Mouse (Mus musculus) CH12.LX (cell line): Measurements from ENCODE around the gene Cachd1. TPM values are rescaled to one million over a fixed set of nuclear protein-coding genes. Genes with fewer than 3 reads are reported as not detected.

ENCODE experiments used
- DNase-seq: peaks from one replicate; pipeline ENCODE4 v3.0.0-alpha.2; 2013; ENCODE audit errors: extremely low read depth
- H3K27ac ChIP-seq: 2 replicates; pipeline ENCODE4 v1.5.1; 2012; ENCODE audit warnings: low read depth, mild to moderate bottlenecking, control low read depth, moderate library complexity; ENCODE audit not compliant: insufficient read depth
- H3K27me3 ChIP-seq: replicated peaks from 2 replicates; pipeline ENCODE3; 2012; ENCODE audit warnings: inconsistent platforms
- H3K36me3 ChIP-seq, 2 experiments: replicated peaks in 1 of 2; 2 replicates each; pipeline versions ENCODE3 to v1.6.1; 2012; ENCODE audit warnings: inconsistent platforms in 1 of 2, low read length in 1 of 2, mild to moderate bottlenecking in 1 of 2, mixed read lengths in 1 of 2, moderate library complexity in 1 of 2; ENCODE audit not compliant: control insufficient read depth in 1 of 2, insufficient read depth in 1 of 2
- H3K4me1 ChIP-seq, 2 experiments: 2 replicates each; pipeline ENCODE4 v1.6.1; 2012; ENCODE audit warnings: inconsistent platforms in 1 of 2, moderate library complexity in 1 of 2; ENCODE audit not compliant: insufficient read depth in 2 of 2, control insufficient read depth in 1 of 2
- H3K4me2 ChIP-seq: 2 replicates; pipeline ENCODE4 v1.6.1; 2012; ENCODE audit warnings: low read depth, mild to moderate bottlenecking, control low read depth; ENCODE audit not compliant: poor library complexity, insufficient read depth, severe bottlenecking
- H3K4me3 ChIP-seq, 3 experiments: fragments of 150-350 bp in 1 of 3; sonication (generic) in 1 of 3; replicated peaks in 1 of 3; 2 replicates each; pipeline versions ENCODE3 to v1.5.1; 2011 to 2012; ENCODE audit warnings: low read depth in 2 of 3, low read length in 2 of 3, mild to moderate bottlenecking in 2 of 3, moderate library complexity in 2 of 3, control low read depth in 1 of 3, improper control_type of control experiment in 1 of 3, inconsistent platforms in 1 of 3, mixed read lengths in 1 of 3; ENCODE audit not compliant: poor library complexity in 1 of 3
- H3K79me2 ChIP-seq: replicated peaks from 2 replicates; pipeline ENCODE4 v1.6.1; 2012; ENCODE audit warnings: mild to moderate bottlenecking, moderate library complexity; ENCODE audit not compliant: control insufficient read depth, poor library complexity, insufficient read depth, severe bottlenecking; ENCODE audit errors: extremely low read depth
- H3K9ac ChIP-seq: 2 replicates; pipeline ENCODE4 v1.6.1; 2012; ENCODE audit warnings: low read depth, mild to moderate bottlenecking, control low read depth, moderate library complexity; ENCODE audit not compliant: insufficient read depth
- H3K9me3 ChIP-seq: replicated peaks from 2 replicates; pipeline ENCODE3; 2012; ENCODE audit warnings: low read length, inconsistent platforms, mixed read lengths
- CHD2 ChIP-seq: IDR thresholded peaks from 2 replicates; pipeline ENCODE4 v1.6.1; 2011; ENCODE audit warnings: low read length, improper control_type of control experiment
- ELF1 ChIP-seq: IDR thresholded peaks from 2 replicates; pipeline ENCODE4 v1.6.1; 2014; ENCODE audit warnings: low read depth, mild to moderate bottlenecking, inconsistent platforms, low read length, improper control_type of control experiment
- EP300 ChIP-seq: IDR thresholded peaks from 2 replicates; pipeline ENCODE4 v1.6.1; 2011; ENCODE audit warnings: low read length, improper control_type of control experiment
- ETS1 ChIP-seq: conservative IDR thresholded peaks from 2 replicates; pipeline ENCODE4 v1.6.1; 2012; ENCODE audit warnings: low read depth, mild to moderate bottlenecking, inconsistent platforms, low read length, improper control_type of control experiment, moderate library complexity
- GABPA ChIP-seq: IDR thresholded peaks from 2 replicates; pipeline ENCODE4 v1.6.1; 2012; ENCODE audit warnings: low read depth, low read length, improper control_type of control experiment, inconsistent platforms; ENCODE audit not compliant: insufficient replicate concordance
- IRF4 ChIP-seq: IDR thresholded peaks from 2 replicates; pipeline ENCODE4 v1.6.1; 2014; ENCODE audit warnings: low read depth, mild to moderate bottlenecking, inconsistent platforms, low read length, improper control_type of control experiment
- JUN ChIP-seq: IDR thresholded peaks from 2 replicates; pipeline ENCODE4 v1.6.1; 2011; ENCODE audit warnings: low read depth, mild to moderate bottlenecking, low read length, improper control_type of control experiment, moderate library complexity; ENCODE audit not compliant: insufficient read depth
- JUND ChIP-seq: conservative IDR thresholded peaks from 2 replicates; pipeline ENCODE4 v1.6.1; 2011; ENCODE audit warnings: low read depth, low read length, improper control_type of control experiment
- KAT2A ChIP-seq: IDR thresholded peaks from 2 replicates; pipeline ENCODE4 v1.6.1; 2012; ENCODE audit warnings: low read length, improper control_type of control experiment, inconsistent platforms; ENCODE audit not compliant: insufficient replicate concordance
- MAFK ChIP-seq: IDR thresholded peaks from 2 replicates; pipeline ENCODE4 v1.6.1; 2011; ENCODE audit warnings: low read length, improper control_type of control experiment; ENCODE audit not compliant: insufficient replicate concordance
- MEF2A ChIP-seq: IDR thresholded peaks from 2 replicates; pipeline ENCODE4 v1.6.1; 2014; ENCODE audit warnings: low read depth, mild to moderate bottlenecking, inconsistent platforms, low read length, improper control_type of control experiment, borderline replicate concordance
- MXI1 ChIP-seq: IDR thresholded peaks from 2 replicates; pipeline ENCODE4 v1.6.1; 2011; ENCODE audit warnings: mild to moderate bottlenecking, low read depth, low read length, improper control_type of control experiment
- MYC ChIP-seq: IDR thresholded peaks from 2 replicates; pipeline ENCODE4 v1.6.1; 2011; ENCODE audit warnings: low read depth, mild to moderate bottlenecking, improper control_type of control experiment, low read length
- NELFE ChIP-seq: IDR thresholded peaks from 2 replicates; pipeline ENCODE4 v1.6.1; 2011; ENCODE audit warnings: low read depth, low read length, improper control_type of control experiment
- PAX5 ChIP-seq: IDR thresholded peaks from 2 replicates; pipeline ENCODE4 v1.6.1; 2012; ENCODE audit warnings: low read length, inconsistent platforms, mixed read lengths
- POLR2A ChIP-seq: IDR thresholded peaks from 2 replicates; pipeline ENCODE4 v1.6.1; 2011; ENCODE audit warnings: low read depth, mild to moderate bottlenecking, improper control_type of control experiment, low read length
- RCOR1 ChIP-seq: conservative IDR thresholded peaks from 2 replicates; pipeline ENCODE4 v1.6.1; 2012; ENCODE audit warnings: low read depth, mild to moderate bottlenecking, inconsistent platforms, low read length, improper control_type of control experiment
- SMC3 ChIP-seq: IDR thresholded peaks from 2 replicates; pipeline ENCODE4 v1.6.1; 2011; ENCODE audit warnings: low read depth, low read length, improper control_type of control experiment
- TBP ChIP-seq: conservative IDR thresholded peaks from 2 replicates; pipeline ENCODE4 v1.6.1; 2011; ENCODE audit warnings: low read depth, low read length, improper control_type of control experiment
- UBTF ChIP-seq: IDR thresholded peaks from 2 replicates; pipeline ENCODE4 v1.6.1; 2012; ENCODE audit warnings: low read depth, mild to moderate bottlenecking, inconsistent platforms, low read length, improper control_type of control experiment, moderate library complexity
- USF2 ChIP-seq: conservative IDR thresholded peaks from 2 replicates; pipeline ENCODE4 v1.6.1; 2011; ENCODE audit warnings: low read depth, low read length, improper control_type of control experiment
- ZC3H11A ChIP-seq: IDR thresholded peaks from 2 replicates; pipeline ENCODE4 v1.6.1; 2012; ENCODE audit warnings: low read depth, mild to moderate bottlenecking, inconsistent platforms, low read length, improper control_type of control experiment
- ZKSCAN1 ChIP-seq: IDR thresholded peaks from 2 replicates; pipeline ENCODE4 v1.6.1; 2012; ENCODE audit warnings: low read depth, inconsistent platforms, low read length, improper control_type of control experiment, borderline replicate concordance
- ZNF384 ChIP-seq: IDR thresholded peaks from 2 replicates; pipeline ENCODE4 v1.6.1; 2012; ENCODE audit warnings: low read depth, low read length, improper control_type of control experiment, inconsistent platforms
- dilution Hi-C: fragments of 300-500 bp; cut with MboI; formaldehyde crosslinking; loops from 2 replicates; pipeline ENCODE4 v1.14.3; 2020; ENCODE audit warnings: low sequenced_read_pairs; ENCODE audit not compliant: extremely low pct_unique_long_range_greater_than_20kb, extremely low pct_ligation_motif_present
- in situ Hi-C: fragments of 300-500 bp; cut with MboI; formaldehyde crosslinking; loops from 3 replicates; pipeline ENCODE4 v1.14.3; 2019; ENCODE audit warnings: low sequenced_read_pairs, low pct_ligation_motif_present, low pct_unique_long_range_greater_than_20kb, mixed read lengths
- polyA plus RNA-seq: library from polyadenylated mRNA; unstranded; fragments of >175 nt; gene quantifications from 2 replicates; pipeline ENCODE4 v1.2.1, GENCODE M21; 2012; ENCODE audit warnings: low read depth; ENCODE audit not compliant: insufficient read length
- total RNA-seq, 2 experiments: library from RNA; depleted of rRNA; stranded (reverse); fragments of 300-350 nt in 1 of 2; fragments of >200 nt in 1 of 2; gene quantifications; 2 replicates each; pipeline ENCODE4 v1.2.3; 2012 to 2014

Cachd1 gene
- total and polyA plus RNA-seq, 3 experiments, result 0.13 to 0.24 (median 0.20) TPM

- Histone ChIP-seq H3K4me1 (no peaks in the 10 kb centered on the region), H3K27ac (no peak overlapping the region), H3K4me2 (no peak overlapping the region), H3K4me3 (no peak overlapping the region), H3K27me3 (no peaks in the 10 kb centered on the region), H3K36me3 (no peaks in the 10 kb centered on the region), H3K9me3 (peaks cover 35% of the 10 kb centered on the region), H3K9ac (no peak overlapping the region), H3K79me2 (no peaks in the 10 kb centered on the region)
- dilution Hi-C loops (no loop called here), in situ Hi-C loops (no loop called here)
- DNase-seq, result no peak
- TF ChIP-seq MYC (no peak), MAFK (no peak), ZC3H11A (no peak), USF2 (no peak), CHD2 (no peak), KAT2A (no peak), GABPA (no peak), JUND (no peak), EP300 (no peak), ZNF384 (no peak), POLR2A (no peak), JUN (no peak)
Measured at GRCm38 (mm10) chr4:100756499-100756898, 20.0 kb upstream of the Cachd1 start.

- Histone ChIP-seq H3K4me1 (no peaks in the 10 kb centered on the region), H3K4me3 (no peak overlapping the region), H3K9me3 (peaks cover 33% of the 10 kb centered on the region), H3K27me3 (no peaks in the 10 kb centered on the region), H3K36me3 (no peaks in the 10 kb centered on the region), H3K9ac (no peak overlapping the region), H3K79me2 (no peaks in the 10 kb centered on the region), H3K27ac (no peak overlapping the region), H3K4me2 (no peak overlapping the region)
- TF ChIP-seq IRF4, result no peak
- no peak for TF ChIP-seq JUN
- no peak for TF ChIP-seq NELFE
- TF ChIP-seq POLR2A, result no peak
- no peak for TF ChIP-seq MYC
- no peak for TF ChIP-seq RCOR1
- no peak for TF ChIP-seq EP300
- TF ChIP-seq MEF2A, result no peak
- no peak for TF ChIP-seq JUND
- TF ChIP-seq TBP, result no peak
- TF ChIP-seq ZC3H11A, result no peak
- TF ChIP-seq SMC3, result no peak
- no peak for TF ChIP-seq MXI1
- no peak for TF ChIP-seq ZKSCAN1
- no peak for TF ChIP-seq ELF1
- TF ChIP-seq ETS1, result no peak
- no peak for TF ChIP-seq PAX5
- TF ChIP-seq USF2, result no peak
- TF ChIP-seq UBTF, result no peak
- in situ Hi-C loops, result no loop called here
- DNase-seq, result no peak
- dilution Hi-C loops, result no loop called here
Measured at GRCm38 (mm10) chr4:100758265-100758898, 18.1 kb upstream of the Cachd1 start.
